Mouse (Mus musculus) E14TG2a.4 (cell line): ENCODE measurements around the gene Zfp637.
"Not testable (repeated sequence)": the region's sequence is repeated elsewhere in the genome, so short reads cannot be mapped to it uniquely, and the experiment has no call there.

Experiments
- H3K27me3 ChIP-seq: 2 replicates; pipeline ENCODE4 v1.6.1; 2014; ENCODE audit warnings: low read length, control low read depth; ENCODE audit not compliant: insufficient read depth
- H3K36me3 ChIP-seq: 2 replicates; pipeline ENCODE4 v1.6.1; 2014; ENCODE audit warnings: low read length, control low read depth; ENCODE audit not compliant: insufficient read depth
- H3K4me1 ChIP-seq: replicated peaks from 2 replicates; pipeline ENCODE4 v1.6.1; 2014; ENCODE audit warnings: low read depth, low read length, control low read depth
- H3K4me3 ChIP-seq: replicated peaks from 2 replicates; pipeline ENCODE4 v1.5.1; 2014; ENCODE audit warnings: mild to moderate bottlenecking, low read length
- H3K9me3 ChIP-seq: 2 replicates; pipeline ENCODE4 v1.6.1; 2014; ENCODE audit warnings: low read length, control low read depth
- CTCF ChIP-seq: conservative IDR thresholded peaks from 2 replicates; pipeline ENCODE4 v1.5.1; 2014; ENCODE audit warnings: low read length
- NANOG ChIP-seq: IDR thresholded peaks from 2 replicates; pipeline ENCODE4 v1.6.1; 2014; ENCODE audit warnings: borderline replicate concordance, low read length, mixed read lengths
- POU5F1 ChIP-seq: IDR thresholded peaks from 2 replicates; pipeline ENCODE4 v1.6.1; 2014; ENCODE audit warnings: low read length, borderline replicate concordance

Gene Zfp637

GRCm38 (mm10) chr6:117814681-117815080, 26.3 kb upstream of the Zfp637 start:
- Histone ChIP-seq H3K36me3 (no peaks in the 10 kb centered on the region), H3K4me1 (peaks cover 8% of the 10 kb centered on the region; the same call in 1 of the 2 replicates), H3K4me3 (no peak overlapping the region), H3K9me3 (no peaks in the 10 kb centered on the region), H3K27me3 (no peaks in the 10 kb centered on the region; the same call in 1 of the 2 replicates)
- TF ChIP-seq CTCF (no peak), POU5F1 (no peak), NANOG (no peak)

- TF ChIP-seq CTCF (no peak), POU5F1 (no peak), NANOG (no peak)
- Histone ChIP-seq H3K36me3 (no peaks in the 10 kb centered on the region), H3K27me3 (no peaks in the 10 kb centered on the region; the same call in 1 of the 2 replicates), H3K4me1 (peaks cover 10% of the 10 kb centered on the region; the same call in 1 of the 2 replicates), H3K4me3 (no peak overlapping the region), H3K9me3 (no peaks in the 10 kb centered on the region)
These were observed 23.9 kb upstream of the Zfp637 start for GRCm38 (mm10) chr6:117817108-117817541.

GRCm38 (mm10) chr6:117820327-117820726, 20.7 kb upstream of the Zfp637 start:
- Histone ChIP-seq H3K4me3 (no peak overlapping the region), H3K4me1 (0 out of 2 replicates have a peak, but pooled peaks cover 6% of the 10 kb centered on the region), H3K27me3 (peaks cover 3% of the 10 kb centered on the region; the same call in 1 of the 2 replicates), H3K36me3 (no peaks in the 10 kb centered on the region), H3K9me3 (no peaks in the 10 kb centered on the region)
- TF ChIP-seq NANOG = no peak
- TF ChIP-seq POU5F1 = no peak
- TF ChIP-seq CTCF = no peak

GRCm38 (mm10) chr6:117825369-117825768, 15.6 kb upstream of the Zfp637 start:
- peaks cover 13% of the 10 kb centered on the region for H3K27me3 ChIP-seq
- peaks cover 19% of the 10 kb centered on the region for H3K4me1 ChIP-seq
- H3K9me3 ChIP-seq = no peaks in the 10 kb centered on the region
- H3K36me3 ChIP-seq = no peaks in the 10 kb centered on the region
- H3K4me3 ChIP-seq = no peak overlapping the region
- TF ChIP-seq NANOG (no peak), POU5F1 (no peak), CTCF (peak; percentile 31; the same call in 1 of the 2 replicates)

- TF ChIP-seq NANOG (no peak), POU5F1 (no peak), CTCF (peak; percentile 90)
- H3K36me3 ChIP-seq = no peaks in the 10 kb centered on the region
- H3K4me3 ChIP-seq = peak overlapping the region; percentile 67
- H3K9me3 ChIP-seq = no peaks in the 10 kb centered on the region
- peaks cover 16% of the 10 kb centered on the region for H3K4me1 ChIP-seq
- H3K27me3 ChIP-seq = peaks cover 13% of the 10 kb centered on the region
These were observed 12.7 kb upstream of the Zfp637 start for GRCm38 (mm10) chr6:117828273-117828672.

GRCm38 (mm10) chr6:117841511-117841955, 553 bp downstream of the Zfp637 start:
- Histone ChIP-seq H3K36me3 (peaks cover 32% of the 10 kb centered on the region), H3K27me3 (peaks cover 5% of the 10 kb centered on the region), H3K4me1 (peaks cover 23% of the 10 kb centered on the region), H3K4me3 (peak overlapping the region; percentile 95), H3K9me3 (no peaks in the 10 kb centered on the region)
- TF ChIP-seq CTCF (no peak), POU5F1 (no peak), NANOG (no peak)

GRCm38 (mm10) chr6:117844597-117844996, 3.6 kb downstream of the Zfp637 start:
- H3K9me3 ChIP-seq = no peaks in the 10 kb centered on the region
- no peak overlapping the region for H3K4me3 ChIP-seq
- H3K4me1 ChIP-seq = peaks cover 23% of the 10 kb centered on the region
- peaks cover 32% of the 10 kb centered on the region for H3K36me3 ChIP-seq
- TF ChIP-seq CTCF = no peak
- TF ChIP-seq POU5F1 = no peak
- TF ChIP-seq NANOG = no peak
- peaks cover 7% of the 10 kb centered on the region; the same call in 1 of the 2 replicates for H3K27me3 ChIP-seq

- not testable (repeated sequence) for H3K4me3 ChIP-seq, H3K9me3 ChIP-seq, H3K27me3 ChIP-seq
- peaks cover 32% of the 10 kb centered on the region for H3K36me3 ChIP-seq
- peaks cover 15% of the 10 kb centered on the region for H3K4me1 ChIP-seq
These were observed 5.7 kb downstream of the Zfp637 start for GRCm38 (mm10) chr6:117846671-117847070.

- no peak overlapping the region for H3K4me3 ChIP-seq
These were observed 6.8 kb downstream of the Zfp637 start for GRCm38 (mm10) chr6:117847772-117848171.

More at GRCm38 (mm10) chr6:117847772-117848171, 6.8 kb downstream of the Zfp637 start:
- H3K36me3 ChIP-seq = peaks cover 32% of the 10 kb centered on the region
- no peak for TF ChIP-seq NANOG
- peak; percentile 16; the same call in 1 of the 2 replicates for TF ChIP-seq CTCF
- H3K4me1 ChIP-seq = 0 out of 2 replicates have a peak, but pooled peaks cover 5% of the 10 kb centered on the region
- H3K27me3 ChIP-seq = 0 out of 2 replicates have a peak, but pooled peaks cover 4% of the 10 kb centered on the region
- no peaks in the 10 kb centered on the region for H3K9me3 ChIP-seq
